Mouse (Mus musculus): ENCODE measurements around the gene Gm49337. TPM values are rescaled to one million over a fixed set of nuclear protein-coding genes. Genes with fewer than 3 reads are reported as not detected.
"Not testable (repeated sequence)": the region's sequence is repeated elsewhere in the genome, so short reads cannot be mapped to it uniquely, and the experiment has no call there.

The Gm49337 gene
- total RNA-seq, 2 experiments from 2014 or later = 0.47 TPM; not detected in 1

GRCm38 (mm10) chr4:116221140-116221851, 48.1 kb downstream of the Gm49337 start, which contains the start of gene Pik3r3:
Gene Pik3r3, plus strand, starts transcription at chr4:116221618.
- intact Hi-C loops (cut with DNase I) = loop anchor here (2.0 to 5.0 kb wide), 2 partner anchors 38 to 61 kb away; no protein-coding TSS in a partner anchor
- TF ChIP-seq CTCF (IDR thresholded peaks at IDR 0.05) = no peak
- peak; percentile 99 for DNase-seq
- peak within 1 kb of the TSS; percentile 94 for H3K4me3 ChIP-seq
- H3K27ac ChIP-seq = peak within 1 kb of the TSS; percentile 98

DNA sequence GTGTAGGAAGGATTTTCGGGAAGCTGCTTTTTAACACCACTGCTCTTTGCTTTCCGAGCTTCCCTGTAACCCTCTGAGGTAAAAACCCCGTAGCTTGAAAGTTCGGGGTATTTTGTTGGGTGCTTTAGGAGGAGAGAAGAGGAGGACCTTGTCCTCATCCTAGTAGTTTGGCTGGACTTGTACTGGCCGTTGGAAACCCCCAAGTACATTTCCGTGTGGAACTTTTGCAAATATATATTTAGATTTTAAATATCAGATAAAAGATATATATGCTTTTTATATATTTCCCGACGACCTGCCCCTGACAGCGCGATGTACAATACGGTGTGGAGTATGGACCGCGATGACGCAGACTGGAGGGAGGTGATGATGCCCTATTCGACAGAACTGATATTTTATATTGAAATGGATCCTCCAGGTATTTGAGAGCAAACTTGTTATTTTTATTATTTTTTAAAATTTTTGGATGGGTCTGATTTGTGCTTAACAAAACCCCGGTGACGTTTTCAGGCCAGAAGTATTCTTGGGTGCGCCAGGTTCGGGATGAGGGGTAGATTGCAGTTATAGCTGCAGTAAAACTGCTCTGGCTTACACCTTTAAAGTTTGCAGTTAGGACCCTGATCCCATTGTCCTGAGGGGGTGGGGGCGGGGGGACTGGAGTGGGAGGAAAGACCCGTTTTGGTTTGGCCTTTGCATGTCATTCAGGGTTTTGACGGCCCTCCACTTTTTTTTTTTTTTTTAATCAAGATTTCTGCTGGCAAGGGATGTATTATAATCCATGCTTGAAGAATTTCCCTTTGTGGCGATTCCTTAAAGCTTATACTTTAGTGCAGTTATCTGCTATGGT, 49.0 kb downstream of the Gm49337 start:
- Histone ChIP-seq H3K27ac (peak overlapping the region; percentile 98), H3K4me3 (peak overlapping the region; percentile 94)
- intact Hi-C loops (cut with DNase I) = loop anchor here (2.0 to 5.0 kb wide), 2 partner anchors 39 to 60 kb away; no protein-coding TSS in a partner anchor
- DNase-seq = peak; percentile 17
- TF ChIP-seq CTCF (IDR thresholded peaks at IDR 0.05) = no peak

DNA sequence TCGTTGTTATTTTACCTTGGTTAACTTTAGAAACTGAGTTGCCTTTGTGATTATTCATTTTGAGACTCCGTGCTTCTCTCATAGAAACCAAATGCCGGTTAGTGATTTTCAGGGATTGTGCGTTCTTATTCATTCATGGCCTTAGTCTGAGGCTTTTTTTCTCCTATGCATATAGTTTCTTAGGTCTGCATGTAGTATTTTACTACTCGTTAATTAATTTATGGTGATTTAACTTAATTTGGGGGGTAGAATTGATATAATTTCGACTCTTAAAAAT, 49.6 kb downstream of the Gm49337 start:
- intact Hi-C loops (cut with DNase I) = loop anchor here (5.0 kb wide), 1 partner anchor 60 kb away; no protein-coding TSS in a partner anchor
- no peak for TF ChIP-seq CTCF (IDR thresholded peaks at IDR 0.05)
- Histone ChIP-seq H3K27ac (peak overlapping the region; percentile 98; the same call in 1 of the 2 replicates), H3K4me3 (peak overlapping the region; percentile 94)
- no peak for DNase-seq

GRCm38 (mm10) chr4:116243377-116243776, 70.2 kb downstream of the Gm49337 start:
- no peak for TF ChIP-seq CTCF (IDR thresholded peaks at IDR 0.05)
- no peak for DNase-seq
- Histone ChIP-seq H3K27ac (no peak overlapping the region), H3K4me3 (no peak overlapping the region)
- intact Hi-C loops (cut with DNase I) = no loop called here

DNA sequence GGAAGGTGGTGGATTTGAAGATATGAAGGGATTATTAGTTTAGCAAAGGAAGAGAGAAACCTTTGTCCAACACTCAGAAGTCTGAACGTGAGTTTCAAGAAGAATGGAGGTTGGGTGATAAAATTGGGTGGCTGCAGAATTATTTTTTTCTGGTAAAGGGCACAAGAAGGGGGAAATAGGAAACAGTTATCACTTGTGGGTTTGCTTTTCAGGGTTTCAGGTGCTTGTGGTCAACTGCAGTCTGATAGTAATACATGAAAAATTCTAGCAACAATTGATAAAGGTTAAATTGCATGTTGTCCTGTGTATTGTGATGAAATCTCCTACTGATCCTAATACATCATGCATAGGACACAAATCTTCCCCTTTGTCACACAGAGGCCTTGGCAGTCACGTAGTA, 71.1 kb downstream of the Gm49337 start:
- no peak for DNase-seq
- intact Hi-C loops (cut with DNase I) = no loop called here
- no peak overlapping the region for H3K27ac ChIP-seq
- no peak for TF ChIP-seq CTCF (IDR thresholded peaks at IDR 0.05)
- H3K4me3 ChIP-seq = no peak overlapping the region

DNA sequence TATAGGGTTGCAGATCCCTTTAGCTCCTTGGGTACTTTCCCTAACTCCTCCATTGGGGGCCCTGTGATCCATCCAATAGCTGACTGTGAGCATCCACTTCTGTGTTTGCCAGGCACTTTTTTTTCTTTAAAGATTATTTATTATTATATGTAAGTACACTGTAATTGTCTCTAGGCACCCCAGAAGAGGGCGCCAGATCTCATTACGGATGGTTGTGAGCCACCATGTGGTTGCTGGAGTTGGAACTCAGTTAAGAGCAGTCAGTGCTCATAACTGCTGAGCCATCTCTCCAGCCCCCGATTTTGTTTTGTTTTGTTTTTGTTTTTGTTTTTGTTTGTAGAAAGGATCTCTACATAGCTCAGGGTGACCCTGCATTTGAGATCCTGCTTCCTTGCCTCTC, 72.7 kb downstream of the Gm49337 start:
- DNase-seq = peak; percentile 30
- H3K27ac ChIP-seq; H3K4me3 ChIP-seq; intact Hi-C loops (cut with DNase I): not testable (repeated sequence)
- peak; percentile 58 for TF ChIP-seq CTCF (IDR thresholded peaks at IDR 0.05)

DNA sequence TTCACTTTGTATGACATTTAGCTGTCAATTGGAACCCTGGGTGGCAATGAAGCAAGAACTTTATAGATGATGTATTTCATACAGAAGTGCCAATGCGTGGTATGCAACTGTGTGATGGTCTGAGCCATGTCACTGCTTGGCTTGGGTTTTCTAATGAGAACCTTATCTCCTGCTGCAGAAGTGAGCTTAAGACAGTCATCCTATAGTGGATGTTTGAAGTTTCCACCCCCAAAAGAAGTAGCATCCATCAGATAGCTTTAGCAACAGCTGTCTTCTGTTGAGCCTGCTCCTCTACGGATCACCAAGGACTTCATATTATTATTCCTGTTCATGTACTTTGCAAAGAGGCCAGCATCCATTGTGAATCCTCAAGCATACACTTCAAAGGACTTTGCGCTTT, 76.8 kb downstream of the Gm49337 start:
- intact Hi-C loops (cut with DNase I) = no loop called here
- no peak for TF ChIP-seq CTCF (IDR thresholded peaks at IDR 0.05)
- H3K4me3 ChIP-seq = no peak overlapping the region
- H3K27ac ChIP-seq = no peak overlapping the region
- no peak for DNase-seq

DNA sequence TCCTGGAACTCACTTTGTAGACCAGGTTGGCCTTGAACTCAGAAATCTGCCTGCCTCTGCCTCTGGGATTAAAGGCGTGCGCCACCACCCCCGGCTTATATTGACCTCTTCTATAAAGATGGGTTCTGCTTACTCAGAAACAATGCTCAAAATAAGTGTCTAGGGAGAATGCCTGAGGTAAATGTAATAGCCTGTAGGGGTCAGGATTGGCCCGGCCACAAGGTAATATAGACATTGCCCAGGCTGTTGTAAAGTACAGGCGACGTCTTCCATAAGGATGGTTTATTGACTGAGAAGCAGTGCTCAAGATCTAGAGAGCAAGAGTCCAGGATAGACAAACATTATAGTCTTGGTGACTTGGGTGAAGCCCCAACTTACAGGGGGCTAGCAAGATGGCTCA, 95.0 kb downstream of the Gm49337 start:
- Histone ChIP-seq H3K4me3 (no peak overlapping the region), H3K27ac (no peak overlapping the region)
- no peak for DNase-seq
- no peak for TF ChIP-seq CTCF (IDR thresholded peaks at IDR 0.05)
- intact Hi-C loops (cut with DNase I) = no loop called here

- H3K27ac ChIP-seq = no peak overlapping the region
- intact Hi-C loops (cut with DNase I) = loop anchor here (2.0 to 5.0 kb wide), 2 partner anchors 60 to 113 kb away; partner anchors contain the start of gene Pik3r3
- H3K4me3 ChIP-seq = no peak overlapping the region
- peak; percentile 55 for TF ChIP-seq CTCF (IDR thresholded peaks at IDR 0.05)
- peak; percentile 21 for DNase-seq
Measured at GRCm38 (mm10) chr4:116282211-116282610, 109.0 kb downstream of the Gm49337 start.

GRCm38 (mm10) chr4:116291561-116291960, 118.4 kb downstream of the Gm49337 start:
- intact Hi-C loops (cut with DNase I) = no loop called here
- no peak for TF ChIP-seq CTCF (IDR thresholded peaks at IDR 0.05)
- no peak for DNase-seq

DNA sequence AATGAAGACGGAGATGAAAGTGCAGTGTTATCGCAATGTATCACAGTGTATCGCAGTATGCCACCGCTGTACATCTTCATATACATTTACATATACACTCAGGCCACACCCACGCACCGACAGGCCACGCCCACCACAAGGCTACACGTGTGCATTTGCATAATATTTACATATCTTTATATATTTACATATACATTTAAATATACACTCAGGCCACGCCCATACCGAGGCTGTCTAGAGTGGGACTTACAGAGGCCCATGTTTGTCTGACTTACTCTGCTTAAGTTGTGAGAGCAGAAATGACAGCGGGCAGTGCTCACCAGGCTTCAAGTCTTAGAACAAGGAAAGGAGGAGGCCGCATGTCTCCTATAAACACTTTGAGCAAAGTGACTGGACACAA, 120.1 kb downstream of the Gm49337 start:
- H3K4me3 ChIP-seq = no peak overlapping the region
- intact Hi-C loops (cut with DNase I) = no loop called here
- no peak for DNase-seq
- TF ChIP-seq CTCF (IDR thresholded peaks at IDR 0.05) = no peak
- H3K27ac ChIP-seq = no peak overlapping the region

More at GRCm38 (mm10) chr4:116291561-116291960, 118.4 kb downstream of the Gm49337 start:
- Histone ChIP-seq H3K4me3 (no peak overlapping the region), H3K27ac (no peak overlapping the region)

DNA sequence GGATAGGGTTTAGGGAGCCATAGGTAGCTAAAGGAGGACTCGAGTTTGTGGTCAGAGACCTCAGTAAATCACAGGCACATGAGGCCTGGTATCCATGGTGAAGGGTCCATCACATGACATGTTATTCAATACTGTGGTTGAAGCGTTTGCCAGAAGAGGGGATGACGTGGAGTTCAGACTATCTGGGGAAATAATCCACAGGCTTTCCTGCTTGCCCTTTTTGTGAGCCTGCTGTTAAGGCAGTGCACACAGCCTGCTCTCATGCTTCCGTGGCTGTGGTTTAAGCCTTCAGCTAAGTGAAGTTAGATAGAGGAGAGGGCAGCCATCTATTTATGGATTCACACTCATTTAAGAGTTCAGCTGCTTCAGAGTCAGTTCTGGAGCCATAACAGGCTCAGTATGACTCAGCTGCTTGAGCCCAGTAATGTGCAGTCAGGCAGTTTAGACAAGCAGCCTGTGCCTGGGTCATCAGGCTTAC, 127.7 kb downstream of the Gm49337 start:
- DNase-seq = peak; percentile 56
- Histone ChIP-seq H3K27ac (peak overlapping the region; percentile 90), H3K4me3 (no peak overlapping the region)
- TF ChIP-seq CTCF (IDR thresholded peaks at IDR 0.05) = no peak
- intact Hi-C loops (cut with DNase I) = no loop called here

- intact Hi-C loops (cut with DNase I) = no loop called here
- peak; percentile 36 for DNase-seq
- no peak for TF ChIP-seq CTCF (IDR thresholded peaks at IDR 0.05)
- H3K4me3 ChIP-seq = no peak overlapping the region
- no peak overlapping the region for H3K27ac ChIP-seq
Measured at GRCm38 (mm10) chr4:116304551-116304950, 131.4 kb downstream of the Gm49337 start.

All from gastrocnemius, adult 2 months (tissue).